Mouse (Mus musculus) thymus, postnatal 10 days (tissue): ENCODE data around the gene Prss41.
"Not testable (repeated sequence)": the region's sequence is repeated elsewhere in the genome, so short reads cannot be mapped to it uniquely, and the experiment has no call there.

Experiments
- DNase-seq, 2 experiments: peaks; one replicate each; pipeline ENCODE4 v3.0.0; 2021; ENCODE audit warnings: low spot score in 2 of 2

The Prss41 gene

GRCm38 (mm10) chr17:23843812-23844273, at the start of gene Prss41, which contains the start of gene Prss32:
Gene Prss41, minus strand, starts transcription at chr17:23844172.
Gene Prss32, plus strand, starts transcription at chr17:23843855.
- DNase-seq = peak; percentile 42 to 75

GRCm38 (mm10) chr17:23880576-23880975, 36.6 kb upstream of the Prss41 start, which contains the start of the genes Dcpp1 and Dcpp2:
Gene Dcpp1, plus strand, starts transcription at chr17:23880876.
Gene Dcpp2, plus strand, starts transcription at chr17:23880880.
- DNase-seq = not testable (repeated sequence)

- DNase-seq = no peak
These were observed 33.2 kb upstream of the Prss41 start for GRCm38 (mm10) chr17:23877166-23877565.

- no peak for DNase-seq
These were observed 32.8 kb upstream of the Prss41 start for GRCm38 (mm10) chr17:23876741-23877140.

GRCm38 (mm10) chr17:23873884-23874856, 30.2 kb upstream of the Prss41 start:
- no peak for DNase-seq

- DNase-seq = no peak
These were observed 24.5 kb upstream of the Prss41 start for GRCm38 (mm10) chr17:23868513-23868912.

GRCm38 (mm10) chr17:23867756-23868155, 23.8 kb upstream of the Prss41 start, which contains the start of gene Prss21:
Gene Prss21, plus strand, starts transcription at chr17:23868056.
- no peak for DNase-seq

GRCm38 (mm10) chr17:23862926-23863325, 19.0 kb upstream of the Prss41 start:
- no peak for DNase-seq

GRCm38 (mm10) chr17:23857913-23858312, 13.9 kb upstream of the Prss41 start:
- no peak for DNase-seq

- DNase-seq = no peak
These were observed 13.2 kb upstream of the Prss41 start for GRCm38 (mm10) chr17:23857193-23857592.

- DNase-seq = no peak
These were observed 10.3 kb upstream of the Prss41 start for GRCm38 (mm10) chr17:23854229-23854765.

GRCm38 (mm10) chr17:23853292-23853691, 9.3 kb upstream of the Prss41 start:
- peak; percentile 37 to 72 for DNase-seq

- DNase-seq = peak in 1 of 2 experiments; percentile 53
These were observed 7.1 kb upstream of the Prss41 start for GRCm38 (mm10) chr17:23850853-23851749.

GRCm38 (mm10) chr17:23850028-23850427, 6.1 kb upstream of the Prss41 start:
- DNase-seq = no peak

GRCm38 (mm10) chr17:23843141-23843811, 696 bp downstream of the Prss41 start:
- no peak for DNase-seq

- peak; percentile 46 to 70 for DNase-seq
These were observed 2.8 kb downstream of the Prss41 start for GRCm38 (mm10) chr17:23841145-23841544.

- DNase-seq = no peak
These were observed 7.9 kb downstream of the Prss41 start, which contains the start of gene Prss33 for GRCm38 (mm10) chr17:23836006-23836575. Gene Prss33, minus strand, starts transcription at chr17:23836056.

GRCm38 (mm10) chr17:23831201-23831600, 12.8 kb downstream of the Prss41 start:
- DNase-seq = no peak

- peak; percentile 80 to 84 for DNase-seq
These were observed 14.8 kb downstream of the Prss41 start, which contains the start of gene Elob for GRCm38 (mm10) chr17:23829064-23829619. Gene Elob, minus strand, starts transcription at chr17:23829136.
